Mouse (Mus musculus) neural tube, embryonic 13.5 days (tissue): ENCODE results near the gene Ralgps1. TPM values are rescaled to one million over a fixed set of nuclear protein-coding genes. Genes with fewer than 3 reads are reported as not detected.
A peak's percentile ranks its signal among the peaks of the same experiment; 100 is the strongest.
"Not testable (repeated sequence)": the region's sequence is repeated elsewhere in the genome, so short reads cannot be mapped to it uniquely, and the experiment has no call there.

Experiments used
- ATAC-seq: fragments of 200-750 bp; cut with Nextera tagmentation; 2 replicates; pipeline ENCODE4 v1.8.0; 2017; ENCODE audit warnings: low read depth, mild to moderate bottlenecking, moderate TSS enrichment, moderate library complexity
- H3K27ac ChIP-seq: fragments of 300-500 bp; sonication (generic); replicated peaks from 2 replicates; pipeline ENCODE4 v1.5.1; 2015; ENCODE audit warnings: moderate library complexity, mild to moderate bottlenecking, inconsistent platforms
- H3K27me3 ChIP-seq: fragments of 300-500 bp; sonication (generic); 2 replicates; pipeline ENCODE4 v1.6.1; 2015; ENCODE audit warnings: mild to moderate bottlenecking, inconsistent platforms
- H3K36me3 ChIP-seq: fragments of 300-500 bp; sonication (generic); 2 replicates; pipeline ENCODE4 v1.6.1; 2015; ENCODE audit warnings: mild to moderate bottlenecking, inconsistent platforms
- H3K4me1 ChIP-seq: fragments of 300-500 bp; sonication (generic); replicated peaks from 2 replicates; pipeline ENCODE4 v1.6.1; 2015; ENCODE audit warnings: inconsistent platforms
- H3K4me2 ChIP-seq: fragments of 300-500 bp; sonication (generic); 2 replicates; pipeline ENCODE4 v1.6.1; 2015; ENCODE audit warnings: inconsistent platforms, mild to moderate bottlenecking, moderate library complexity
- H3K4me3 ChIP-seq: fragments of 300-500 bp; sonication (generic); 2 replicates; pipeline ENCODE4 v1.5.1; 2015; ENCODE audit warnings: mild to moderate bottlenecking, inconsistent platforms
- H3K9ac ChIP-seq: fragments of 300-500 bp; sonication (generic); 2 replicates; pipeline ENCODE4 v1.6.1; 2015; ENCODE audit warnings: moderate library complexity, mild to moderate bottlenecking, inconsistent platforms
- H3K9me3 ChIP-seq: fragments of 300-500 bp; sonication (generic); 2 replicates; pipeline ENCODE4 v1.6.1; 2016; ENCODE audit warnings: inconsistent platforms
- WGBS: fragments of 180-500 bp; shearing (Covaris S2); methylation state at CpG from one replicate; pipeline ENCODE4 v1.1.7; 2015; 5-methylcytosine and 5-hydroxymethylcytosine counted together
- polyA plus RNA-seq: library from polyadenylated mRNA; unstranded; fragments of >200 nt; fragmentation: Nextera tagmentation; extraction: Ambion mirVana; gene quantifications from 2 replicates; pipeline ENCODE4 v1.2.1, GENCODE M21; 2015

Gene Ralgps1
- polyA plus RNA-seq, 1 experiment from 2014 or later = 33.2 TPM

GRCm38 (mm10) chr2:33130526-33131483, 240.5 kb downstream of the Ralgps1 start:
- H3K36me3 ChIP-seq = no peaks in the 10 kb centered on the region
- H3K4me3 ChIP-seq = peak overlapping the region; percentile 65
- H3K9ac ChIP-seq = peak overlapping the region; percentile 82
- ATAC-seq = peak; percentile 91
- peak overlapping the region; percentile 98 for H3K4me2 ChIP-seq
- peaks cover 24% of the 10 kb centered on the region for H3K4me1 ChIP-seq
- H3K27me3 ChIP-seq = peaks cover 29% of the 10 kb centered on the region
- peak overlapping the region; percentile 49; the same call in 1 of the 2 replicates for H3K27ac ChIP-seq
- WGBS = under 1% methylated on average over 53 of the region's 55 CpGs
- H3K9me3 ChIP-seq = no peaks in the 10 kb centered on the region

DNA sequence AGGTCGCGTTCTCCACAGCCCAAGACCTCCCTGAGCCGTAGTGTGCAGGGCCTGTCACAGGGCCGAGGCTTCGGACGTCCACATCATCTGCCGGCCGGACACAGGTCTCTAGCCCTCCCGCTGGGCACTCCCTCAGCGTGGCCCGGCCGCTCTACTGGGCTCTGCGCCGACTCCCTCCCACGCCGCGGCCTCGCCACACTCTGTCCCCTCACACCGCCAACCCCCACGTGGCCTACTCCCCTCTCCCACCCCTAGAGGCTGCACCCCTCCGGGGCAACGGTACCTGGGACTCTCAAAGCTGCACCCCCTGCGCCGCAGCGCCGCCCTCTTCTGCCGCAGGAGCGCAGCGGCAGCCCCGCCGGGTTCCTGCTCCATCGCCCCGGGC, 241.2 kb downstream of the Ralgps1 start:
- Histone ChIP-seq H3K9me3 (no peaks in the 10 kb centered on the region), H3K27ac (peak overlapping the region; percentile 49; the same call in 1 of the 2 replicates), H3K9ac (peak overlapping the region; percentile 82), H3K4me3 (peak overlapping the region; percentile 65), H3K4me1 (peaks cover 24% of the 10 kb centered on the region), H3K27me3 (peaks cover 28% of the 10 kb centered on the region), H3K4me2 (peak overlapping the region; percentile 98), H3K36me3 (no peaks in the 10 kb centered on the region)
- under 1% methylated on average over 33 of the region's 33 CpGs for WGBS
- ATAC-seq = peak; percentile 47

DNA sequence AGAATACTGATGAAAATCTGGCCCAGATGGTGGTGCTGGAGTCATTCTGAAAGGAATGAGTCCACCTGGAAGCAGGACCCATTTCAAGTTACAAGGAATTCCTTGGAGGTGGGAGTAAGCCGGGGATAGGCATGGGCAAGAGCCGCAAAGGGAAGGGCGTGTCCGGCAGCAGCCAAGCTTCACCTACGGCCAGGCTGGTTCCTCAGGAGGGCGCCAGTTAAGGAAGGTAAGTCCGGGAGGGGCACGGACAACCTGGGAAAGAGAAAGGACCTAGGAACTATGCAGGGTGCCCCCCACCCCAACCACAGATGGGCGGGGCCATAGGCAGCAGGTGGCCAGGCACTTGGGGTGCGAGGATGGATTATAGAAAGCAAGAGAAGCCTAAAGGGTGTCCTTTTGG, 241.6 kb downstream of the Ralgps1 start:
- Histone ChIP-seq H3K4me2 (peak overlapping the region; percentile 98), H3K36me3 (no peaks in the 10 kb centered on the region), H3K27ac (0 out of 2 replicates have a peak overlapping the region, but pooled peaks have one; percentile 49), H3K9ac (peak overlapping the region; percentile 82), H3K4me3 (peak overlapping the region; percentile 65), H3K27me3 (peaks cover 24% of the 10 kb centered on the region), H3K9me3 (no peaks in the 10 kb centered on the region), H3K4me1 (peaks cover 24% of the 10 kb centered on the region)
- ATAC-seq = no peak
- 2% methylated on average over 10 of the region's 10 CpGs for WGBS

DNA sequence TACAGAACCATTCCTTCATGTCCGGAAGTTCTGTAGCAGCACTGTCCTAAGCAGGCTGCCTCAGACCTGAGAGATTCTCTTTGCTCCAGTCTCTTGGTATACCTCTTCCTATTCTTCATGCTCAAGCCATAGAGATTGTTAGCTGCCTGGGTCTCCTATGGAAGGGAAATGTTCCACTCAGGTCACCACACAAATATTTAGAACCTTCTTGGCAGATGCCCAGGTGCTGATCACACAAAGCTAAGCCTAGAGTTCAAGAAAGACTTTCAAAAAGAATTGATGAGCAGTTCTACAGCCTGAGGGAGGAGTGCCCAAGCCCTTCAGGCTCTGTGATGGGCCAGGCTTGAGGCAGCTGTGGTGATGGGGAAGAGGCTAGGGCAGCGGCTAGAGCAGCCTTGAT, 242.3 kb downstream of the Ralgps1 start:
- peak overlapping the region; percentile 98 for H3K4me2 ChIP-seq
- H3K27me3 ChIP-seq = peaks cover 23% of the 10 kb centered on the region
- no peak overlapping the region for H3K27ac ChIP-seq
- H3K4me3 ChIP-seq = peak overlapping the region; percentile 65
- H3K9me3 ChIP-seq = no peaks in the 10 kb centered on the region
- H3K36me3 ChIP-seq = no peaks in the 10 kb centered on the region
- H3K9ac ChIP-seq = peak overlapping the region; percentile 82; the same call in 1 of the 2 replicates
- H3K4me1 ChIP-seq = peaks cover 24% of the 10 kb centered on the region
- ATAC-seq = no peak
- WGBS = 74% methylated on average over 2 of the region's 2 CpGs

DNA sequence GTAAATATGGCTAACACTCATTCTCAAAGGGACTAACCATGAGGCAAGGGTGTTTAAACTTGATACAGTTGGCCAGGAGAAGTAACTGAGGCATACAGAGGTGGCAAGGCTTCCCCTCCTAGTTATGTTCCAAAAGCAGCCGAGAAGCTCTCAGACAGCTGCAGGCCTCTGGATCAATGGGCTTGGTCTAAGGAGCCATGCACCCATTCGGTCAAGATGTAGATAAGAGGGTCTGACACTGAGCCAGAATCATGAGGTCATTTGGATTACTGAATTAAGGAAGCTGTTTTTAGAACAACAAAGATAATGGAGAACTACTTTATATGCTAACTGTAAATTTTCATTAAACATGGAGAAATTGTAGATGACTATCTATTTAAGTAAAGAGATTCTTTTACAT, 244.0 kb downstream of the Ralgps1 start:
- no peaks in the 10 kb centered on the region for H3K9me3 ChIP-seq
- no peak overlapping the region for H3K9ac ChIP-seq
- peaks cover 18% of the 10 kb centered on the region for H3K27me3 ChIP-seq
- peaks cover 24% of the 10 kb centered on the region for H3K4me1 ChIP-seq
- ATAC-seq = no peak
- no peak overlapping the region for H3K27ac ChIP-seq
- no peaks in the 10 kb centered on the region for H3K36me3 ChIP-seq
- 77% methylated on average over 2 of the region's 2 CpGs for whole genome bisulfite sequencing
- no peak overlapping the region for H3K4me3 ChIP-seq
- no peak overlapping the region for H3K4me2 ChIP-seq

GRCm38 (mm10) chr2:33122856-33123255, 248.4 kb downstream of the Ralgps1 start:
- ATAC-seq = no peak
- Histone ChIP-seq H3K27me3 (no peaks in the 10 kb centered on the region), H3K4me2 (no peak overlapping the region), H3K9me3 (no peaks in the 10 kb centered on the region), H3K9ac (no peak overlapping the region), H3K4me1 (no peaks in the 10 kb centered on the region), H3K27ac (no peak overlapping the region), H3K36me3 (no peaks in the 10 kb centered on the region), H3K4me3 (no peak overlapping the region)
- 80% methylated on average over 6 of the region's 6 CpGs for WGBS

- Histone ChIP-seq H3K27me3 (no peaks in the 10 kb centered on the region), H3K4me2 (no peak overlapping the region), H3K27ac (no peak overlapping the region), H3K4me1 (no peaks in the 10 kb centered on the region), H3K9me3 (no peaks in the 10 kb centered on the region), H3K4me3 (no peak overlapping the region), H3K36me3 (no peaks in the 10 kb centered on the region), H3K9ac (no peak overlapping the region)
- WGBS = 89% methylated on average over 8 of the region's 8 CpGs
- ATAC-seq = no peak
Measured at GRCm38 (mm10) chr2:33100536-33100935, 270.8 kb downstream of the Ralgps1 start.

- not testable (repeated sequence) for H3K27ac ChIP-seq, H3K4me2 ChIP-seq, H3K27me3 ChIP-seq, H3K4me1 ChIP-seq, H3K9me3 ChIP-seq, H3K4me3 ChIP-seq, ATAC-seq, H3K36me3 ChIP-seq, H3K9ac ChIP-seq
- WGBS = 93% methylated on average over 12 of the region's 12 CpGs
Measured at GRCm38 (mm10) chr2:33097326-33097725, 274.0 kb downstream of the Ralgps1 start.

DNA sequence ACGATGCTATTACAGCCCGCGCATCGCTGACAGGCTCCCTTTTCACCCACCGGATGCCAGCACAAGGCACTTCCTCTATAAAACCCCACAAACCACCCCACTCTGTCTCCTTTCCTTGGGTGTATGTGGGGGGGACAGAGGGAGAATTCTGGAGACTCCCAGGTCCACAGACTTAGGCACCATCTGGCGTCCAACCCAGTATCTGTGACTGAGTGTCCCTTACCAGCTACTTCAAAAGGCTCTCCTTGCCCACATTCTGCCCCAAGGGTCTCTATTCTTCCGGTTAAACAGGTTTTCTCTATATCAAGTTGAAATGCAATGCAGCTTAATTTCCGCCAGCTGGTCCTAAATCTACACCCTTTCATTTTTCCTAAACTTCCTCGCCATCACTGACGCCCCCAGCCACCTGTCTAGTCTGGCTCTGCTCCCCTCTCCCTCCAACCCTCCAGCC, 276.0 kb downstream of the Ralgps1 start:
- Histone ChIP-seq H3K27me3 (no peaks in the 10 kb centered on the region), H3K36me3 (no peaks in the 10 kb centered on the region), H3K4me1 (no peaks in the 10 kb centered on the region), H3K4me3 (no peak overlapping the region), H3K9me3 (no peaks in the 10 kb centered on the region), H3K9ac (no peak overlapping the region), H3K27ac (no peak overlapping the region), H3K4me2 (no peak overlapping the region)
- no peak for ATAC-seq
- 71% methylated on average over 10 of the region's 10 CpGs for WGBS

DNA sequence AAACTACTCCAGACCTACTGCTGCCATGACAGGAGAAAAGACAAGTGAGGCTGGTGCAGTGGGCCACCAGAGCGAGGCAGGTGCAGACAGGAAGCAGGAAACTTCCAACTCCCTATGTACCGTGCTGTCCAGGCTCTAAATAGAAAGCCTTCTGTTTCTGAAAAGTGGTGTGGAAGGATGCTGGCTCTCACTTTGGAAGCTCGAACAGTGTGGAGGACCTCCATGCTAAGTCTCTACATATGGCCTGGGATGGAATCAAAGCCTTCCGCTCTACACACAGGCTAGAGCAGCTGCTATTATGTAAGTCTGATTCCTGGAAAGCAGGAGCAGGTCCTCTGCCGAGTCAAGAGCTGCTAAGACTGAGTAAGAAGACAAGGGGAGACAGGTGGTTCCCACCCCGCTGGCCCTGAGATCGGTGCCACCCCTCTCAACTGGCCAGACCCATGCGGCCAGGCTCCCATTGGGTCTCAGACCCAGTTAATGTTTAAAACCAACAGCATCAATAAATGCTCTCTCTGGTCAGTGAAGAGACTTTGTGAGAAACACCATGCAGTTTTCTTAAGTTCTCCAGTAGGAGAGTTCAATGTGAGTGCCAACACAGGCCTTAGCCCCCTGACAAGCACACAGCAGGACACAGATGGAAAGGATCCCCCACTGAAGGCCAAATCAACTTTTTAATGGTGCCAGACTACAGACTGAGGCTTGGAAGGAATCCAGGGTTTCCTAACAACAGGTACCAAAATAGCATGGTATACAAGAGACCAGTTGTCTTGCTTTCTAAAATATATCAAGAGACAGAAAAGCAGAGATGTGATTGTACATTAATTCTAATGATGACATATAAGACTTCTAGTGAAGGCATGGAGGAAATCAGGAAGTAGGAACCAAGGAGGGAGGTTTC, 280.4 kb downstream of the Ralgps1 start:
- Histone ChIP-seq H3K9ac (no peak overlapping the region), H3K27me3 (no peaks in the 10 kb centered on the region), H3K9me3 (no peaks in the 10 kb centered on the region), H3K27ac (no peak overlapping the region), H3K4me3 (no peak overlapping the region), H3K4me1 (no peaks in the 10 kb centered on the region; the same call in 1 of the 2 replicates), H3K4me2 (no peak overlapping the region), H3K36me3 (no peaks in the 10 kb centered on the region)
- ATAC-seq = no peak
- WGBS = 84% methylated on average over 8 of the region's 8 CpGs

GRCm38 (mm10) chr2:33090033-33090400, 281.3 kb downstream of the Ralgps1 start:
- not testable (repeated sequence) for H3K9ac ChIP-seq, H3K36me3 ChIP-seq, H3K4me1 ChIP-seq, H3K27ac ChIP-seq, H3K27me3 ChIP-seq, H3K9me3 ChIP-seq, H3K4me2 ChIP-seq, H3K4me3 ChIP-seq, ATAC-seq
- 70% methylated on average over 1 of the region's 1 CpGs for WGBS
